Mouse (Mus musculus) forebrain, embryonic 12.5 days (tissue): ENCODE data around the gene Tead3. TPM values are rescaled to one million over a fixed set of nuclear protein-coding genes. Genes with fewer than 3 reads are reported as not detected.
A peak's percentile ranks its signal among the peaks of the same experiment; 100 is the strongest.
"Not testable (repeated sequence)": the region's sequence is repeated elsewhere in the genome, so short reads cannot be mapped to it uniquely, and the experiment has no call there.

Experiments
- ATAC-seq: fragments of 200-750 bp; cut with Nextera tagmentation; 2 replicates; pipeline ENCODE4 v1.8.0; 2017; ENCODE audit warnings: moderate TSS enrichment; ENCODE audit not compliant: low FRiP score
- H3K27ac ChIP-seq: fragments of 300-500 bp; sonication (generic); 2 replicates; pipeline ENCODE4 v1.5.1; 2016; ENCODE audit warnings: mild to moderate bottlenecking
- H3K27me3 ChIP-seq: fragments of 300-500 bp; sonication (generic); 2 replicates; pipeline ENCODE4 v1.6.1; 2016; ENCODE audit warnings: mild to moderate bottlenecking
- H3K36me3 ChIP-seq: fragments of 300-500 bp; sonication (generic); replicated peaks from 2 replicates; pipeline ENCODE4 v1.6.1; 2016; ENCODE audit warnings: mild to moderate bottlenecking
- H3K4me1 ChIP-seq: fragments of 300-500 bp; sonication (generic); 2 replicates; pipeline ENCODE4 v1.6.1; 2016
- H3K4me2 ChIP-seq: fragments of 300-500 bp; sonication (generic); 2 replicates; pipeline ENCODE4 v1.6.1; 2016; ENCODE audit warnings: mild to moderate bottlenecking, moderate library complexity
- H3K4me3 ChIP-seq: fragments of 300-500 bp; sonication (generic); replicated peaks from 2 replicates; pipeline ENCODE4 v1.5.1; 2016; ENCODE audit warnings: mild to moderate bottlenecking
- H3K9ac ChIP-seq: fragments of 300-500 bp; sonication (generic); 2 replicates; pipeline ENCODE4 v1.6.1; 2016; ENCODE audit warnings: mild to moderate bottlenecking
- H3K9me3 ChIP-seq: fragments of 300-500 bp; sonication (generic); 2 replicates; pipeline ENCODE4 v1.6.1; 2016
- WGBS: fragments of 180-500 bp; shearing (Covaris S2); methylation state at CpG from one replicate; pipeline ENCODE4 v1.1.7; 2016; 5-methylcytosine and 5-hydroxymethylcytosine counted together
- polyA plus RNA-seq: library from polyadenylated mRNA; unstranded; fragments of >200 nt; fragmentation: Nextera tagmentation; extraction: Ambion mirVana; gene quantifications from 2 replicates; pipeline ENCODE4 v1.2.1, GENCODE M21; 2016

Tead3 gene
- polyA plus RNA-seq, 1 experiment from 2014 or later, result 5.1 TPM

- no peaks in the 10 kb centered on the region for H3K27me3 ChIP-seq
- H3K4me3 ChIP-seq, result no peak overlapping the region
- 82% methylated on average over 3 of the region's 3 CpGs for WGBS
- peaks cover 21% of the 10 kb centered on the region for H3K4me1 ChIP-seq
- peaks cover 6% of the 10 kb centered on the region; the same call in 1 of the 2 replicates for H3K9me3 ChIP-seq
- no peak overlapping the region for H3K4me2 ChIP-seq
- H3K27ac ChIP-seq, result no peak overlapping the region
- no peak for ATAC-seq
- H3K9ac ChIP-seq, result no peak overlapping the region
- peaks cover 50% of the 10 kb centered on the region for H3K36me3 ChIP-seq
These were observed 23.7 kb downstream of the Tead3 start for GRCm38 (mm10) chr17:28326951-28327350.

- H3K36me3 ChIP-seq, result peaks cover 41% of the 10 kb centered on the region
- 93% methylated on average over 8 of the region's 8 CpGs for WGBS
These were observed 24.9 kb downstream of the Tead3 start for GRCm38 (mm10) chr17:28325751-28326150.

GRCm38 (mm10) chr17:28324416-28324815 is 26.2 kb downstream of the Tead3 start:
- not testable (repeated sequence) for H3K4me2 ChIP-seq, H3K27me3 ChIP-seq, ATAC-seq, H3K4me3 ChIP-seq, H3K27ac ChIP-seq, H3K9ac ChIP-seq, H3K9me3 ChIP-seq
- WGBS, result 93% methylated on average over 7 of the region's 7 CpGs
- Histone ChIP-seq H3K36me3 (peaks cover 34% of the 10 kb centered on the region), H3K4me1 (peaks cover 13% of the 10 kb centered on the region)

More at GRCm38 (mm10) chr17:28325751-28326150, 24.9 kb downstream of the Tead3 start:
- Histone ChIP-seq H3K27me3 (no peaks in the 10 kb centered on the region), H3K9ac (no peak overlapping the region), H3K27ac (no peak overlapping the region), H3K4me1 (peaks cover 21% of the 10 kb centered on the region), H3K9me3 (peaks cover 6% of the 10 kb centered on the region; the same call in 1 of the 2 replicates), H3K4me2 (no peak overlapping the region), H3K4me3 (no peak overlapping the region)
- ATAC-seq, result no peak

DNA sequence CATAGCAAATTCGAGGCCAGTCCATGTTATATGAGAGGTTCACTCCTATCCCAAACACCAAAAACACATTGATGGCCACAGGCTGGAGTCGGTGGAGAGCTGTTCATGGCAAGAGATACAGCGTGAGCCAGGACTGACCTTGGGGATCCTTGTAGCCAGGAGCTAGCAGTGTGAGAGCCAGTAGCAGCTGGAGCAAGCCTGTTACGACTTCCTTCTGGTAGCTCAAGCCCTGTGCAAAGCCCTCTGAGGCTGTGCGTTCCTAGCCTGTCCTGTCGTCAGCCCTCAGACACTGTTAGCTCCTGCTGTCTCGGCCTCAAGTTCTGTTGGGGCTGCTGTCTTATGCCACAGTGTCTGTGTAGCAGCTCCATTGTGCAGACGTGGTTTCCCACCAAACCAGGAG is 26.8 kb downstream of the Tead3 start:
- H3K4me3 ChIP-seq, result no peak overlapping the region

GRCm38 (mm10) chr17:28321700-28322099 is 28.9 kb downstream of the Tead3 start:
- H3K27ac ChIP-seq, result no peak overlapping the region
- no peaks in the 10 kb centered on the region for H3K4me1 ChIP-seq
- no peak overlapping the region for H3K9ac ChIP-seq
- no peak overlapping the region for H3K4me3 ChIP-seq
- ATAC-seq, result no peak
- WGBS, result 94% methylated on average over 4 of the region's 4 CpGs
- peaks cover 6% of the 10 kb centered on the region; the same call in 1 of the 2 replicates for H3K9me3 ChIP-seq
- H3K4me2 ChIP-seq, result no peak overlapping the region
- peaks cover 52% of the 10 kb centered on the region for H3K36me3 ChIP-seq
- H3K27me3 ChIP-seq, result no peaks in the 10 kb centered on the region

More for the DNA sequence above, 26.8 kb downstream of the Tead3 start:
- 92% methylated on average over 8 of the region's 8 CpGs for WGBS
- peaks cover 8% of the 10 kb centered on the region for H3K4me1 ChIP-seq
- peaks cover 6% of the 10 kb centered on the region; the same call in 1 of the 2 replicates for H3K9me3 ChIP-seq
- H3K4me2 ChIP-seq, result no peak overlapping the region
- H3K27ac ChIP-seq, result no peak overlapping the region
- H3K36me3 ChIP-seq, result peaks cover 37% of the 10 kb centered on the region
- no peak for ATAC-seq
- no peaks in the 10 kb centered on the region for H3K27me3 ChIP-seq
- H3K9ac ChIP-seq, result no peak overlapping the region

GRCm38 (mm10) chr17:28317725-28318124 is 32.9 kb downstream of the Tead3 start:
- no peak overlapping the region for H3K9ac ChIP-seq
- no peaks in the 10 kb centered on the region for H3K27me3 ChIP-seq
- no peak for ATAC-seq
- H3K4me2 ChIP-seq, result no peak overlapping the region
- no peak overlapping the region for H3K4me3 ChIP-seq
- 90% methylated on average over 9 of the region's 9 CpGs for WGBS
- H3K36me3 ChIP-seq, result peaks cover 37% of the 10 kb centered on the region
- no peaks in the 10 kb centered on the region for H3K9me3 ChIP-seq
- peaks cover 18% of the 10 kb centered on the region for H3K4me1 ChIP-seq
- no peak overlapping the region for H3K27ac ChIP-seq

DNA sequence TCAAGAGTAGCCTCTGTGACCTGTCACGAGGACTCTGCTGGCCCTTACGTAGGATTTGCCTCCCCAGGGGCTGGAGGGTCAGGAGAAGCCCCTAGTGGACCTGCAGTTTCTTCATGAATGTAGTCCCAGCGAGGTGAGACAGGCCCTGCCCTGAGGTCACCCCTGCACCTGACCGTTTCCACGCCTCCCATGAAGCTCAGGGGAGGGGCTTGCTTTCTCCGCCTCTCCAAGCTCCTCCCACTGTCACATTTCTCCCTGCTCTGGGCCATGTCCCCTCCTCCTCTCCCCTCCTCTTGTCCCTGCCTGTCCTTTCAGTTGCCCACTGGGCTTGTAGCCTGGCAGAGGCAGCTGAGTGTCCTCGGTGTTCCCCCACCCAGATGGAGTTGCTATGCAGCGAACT is 33.5 kb downstream of the Tead3 start:
- no peak for ATAC-seq
- Histone ChIP-seq H3K27me3 (no peaks in the 10 kb centered on the region), H3K4me1 (peaks cover 20% of the 10 kb centered on the region), H3K27ac (no peak overlapping the region), H3K9me3 (no peaks in the 10 kb centered on the region), H3K4me3 (no peak overlapping the region), H3K36me3 (peaks cover 32% of the 10 kb centered on the region), H3K4me2 (no peak overlapping the region), H3K9ac (no peak overlapping the region)
- WGBS, result 57% methylated on average over 8 of the region's 8 CpGs

DNA sequence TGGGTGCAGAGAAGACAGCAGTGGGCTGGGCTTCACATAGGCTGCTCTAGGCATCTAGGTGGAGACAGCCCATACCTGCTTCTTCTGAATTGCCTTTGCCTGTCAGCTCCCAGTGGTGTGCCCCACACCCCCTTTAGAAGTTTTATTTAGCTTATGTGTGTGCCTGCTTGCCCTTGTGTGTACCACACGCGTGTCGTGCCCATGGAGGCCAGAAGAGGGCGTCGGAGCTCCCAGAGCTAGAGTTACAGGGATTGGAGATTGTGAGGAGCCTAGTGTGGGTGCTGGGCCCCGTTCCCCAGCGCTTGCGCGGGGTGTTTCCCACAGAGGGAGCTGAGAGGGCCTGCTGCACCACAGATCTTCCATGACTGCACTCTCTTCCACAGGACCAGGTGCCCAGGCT is 34.1 kb downstream of the Tead3 start:
- Histone ChIP-seq H3K27ac (no peak overlapping the region), H3K9me3 (no peaks in the 10 kb centered on the region), H3K9ac (no peak overlapping the region), H3K36me3 (peaks cover 32% of the 10 kb centered on the region), H3K4me3 (no peak overlapping the region), H3K27me3 (no peaks in the 10 kb centered on the region), H3K4me2 (no peak overlapping the region), H3K4me1 (peaks cover 20% of the 10 kb centered on the region)
- WGBS, result 91% methylated on average over 9 of the region's 9 CpGs
- no peak for ATAC-seq

DNA sequence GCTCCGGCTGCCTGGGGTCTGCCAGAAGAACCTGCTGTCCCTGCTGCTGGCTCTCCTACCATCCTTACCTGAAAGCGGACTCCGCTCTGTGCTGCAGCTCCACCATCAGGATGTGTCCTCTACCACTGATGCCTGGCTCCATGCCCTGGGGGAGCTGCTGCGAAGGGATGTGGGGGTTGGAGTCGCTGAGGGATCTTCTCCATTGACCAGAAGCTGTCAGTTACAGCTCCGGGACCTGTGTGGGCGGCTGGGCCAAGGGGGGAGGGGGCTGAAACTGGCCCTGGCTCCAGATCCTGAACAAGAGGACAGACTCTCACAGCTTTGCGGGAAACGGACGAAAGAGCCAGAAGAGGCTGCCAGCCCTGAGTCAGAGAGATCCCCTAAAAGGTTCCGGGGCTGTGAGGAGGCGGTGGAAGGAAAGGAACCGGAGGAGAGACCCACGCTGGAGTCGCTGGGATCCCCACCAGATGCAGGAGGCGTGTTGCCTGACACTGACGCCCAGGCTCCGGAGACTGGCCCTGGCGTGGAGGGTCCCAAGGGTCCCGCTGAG is 34.9 kb downstream of the Tead3 start:
- no peak overlapping the region for H3K4me2 ChIP-seq
- ATAC-seq, result no peak
- H3K27ac ChIP-seq, result no peak overlapping the region
- H3K9ac ChIP-seq, result no peak overlapping the region; the same call in 1 of the 2 replicates
- H3K27me3 ChIP-seq, result no peaks in the 10 kb centered on the region
- peaks cover 32% of the 10 kb centered on the region for H3K36me3 ChIP-seq
- peaks cover 20% of the 10 kb centered on the region for H3K4me1 ChIP-seq
- 86% methylated on average over 20 of the region's 20 CpGs for WGBS
- H3K9me3 ChIP-seq, result no peaks in the 10 kb centered on the region
- no peak overlapping the region for H3K4me3 ChIP-seq

DNA sequence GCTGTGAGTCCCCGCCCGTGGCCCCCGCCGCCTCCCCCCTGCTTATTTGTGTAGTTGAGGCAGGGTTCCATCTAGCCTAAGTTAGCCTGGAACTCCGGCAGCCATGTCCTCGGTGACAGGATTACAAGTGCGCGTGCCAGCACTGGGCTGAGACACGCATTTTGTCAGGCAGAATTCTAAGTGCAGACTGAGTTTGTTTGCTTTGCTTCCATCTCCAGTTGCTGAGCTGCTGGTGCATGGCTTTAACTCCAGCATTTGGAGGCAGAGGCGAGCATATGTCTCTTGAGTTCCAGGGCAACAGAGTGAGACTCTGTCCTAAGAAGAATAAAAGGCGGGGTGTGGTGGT is 36.8 kb downstream of the Tead3 start:
- Histone ChIP-seq H3K36me3 (peaks cover 24% of the 10 kb centered on the region), H3K4me3 (peak overlapping the region; percentile 87), H3K9me3 (no peaks in the 10 kb centered on the region), H3K4me1 (peaks cover 20% of the 10 kb centered on the region), H3K27me3 (no peaks in the 10 kb centered on the region), H3K9ac (peak overlapping the region; percentile 93), H3K27ac (peak overlapping the region; percentile 86), H3K4me2 (peak overlapping the region; percentile 95)
- WGBS, result 3% methylated on average over 11 of the region's 11 CpGs
- ATAC-seq, result peak; percentile 45

DNA sequence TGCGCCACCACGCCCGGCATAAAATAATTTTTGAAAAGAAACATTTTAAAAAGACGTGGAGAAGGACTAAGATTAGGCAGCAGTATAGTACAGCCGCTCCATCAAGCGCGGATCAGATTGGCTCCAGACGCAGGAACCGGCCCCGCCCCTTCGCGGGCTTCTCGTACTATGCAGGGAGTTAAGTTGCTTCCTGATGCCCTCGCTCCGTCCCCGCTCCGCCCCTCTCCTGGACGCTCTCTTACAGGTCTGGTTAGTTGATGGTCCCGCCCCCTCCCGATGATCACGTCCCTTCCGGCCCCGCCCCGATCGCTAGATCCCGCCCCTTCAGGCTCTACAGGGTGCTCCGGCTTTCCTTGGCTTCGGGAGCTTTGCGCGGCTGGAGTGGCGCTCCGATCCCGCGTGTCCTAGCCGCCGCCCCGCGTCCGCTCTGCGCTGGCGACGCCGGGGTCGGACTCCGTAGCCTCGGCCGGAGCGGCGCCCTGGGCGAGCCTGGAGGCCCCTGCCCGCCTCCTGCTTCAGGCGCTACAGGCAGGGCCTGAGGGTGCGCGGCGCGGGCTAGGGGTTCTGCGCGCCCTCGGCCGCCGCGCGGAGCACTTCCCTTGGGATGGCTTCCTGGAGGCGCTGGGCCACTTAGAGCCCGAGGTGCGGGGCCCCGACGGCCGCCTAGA is 37.3 kb downstream of the Tead3 start, which contains the start of gene Fance:
TSS of gene Fance (plus strand) at position 308 of the 668 bp plus-strand sequence.
- ATAC-seq, result peak; percentile 98
- H3K4me1 ChIP-seq, result peaks cover 24% of the 10 kb centered on the region
- under 1% methylated on average over 65 of the region's 69 CpGs for WGBS
- no peaks in the 10 kb centered on the region for H3K9me3 ChIP-seq
- peak within 1 kb of the TSS; percentile 95 for H3K4me2 ChIP-seq
- peak within 1 kb of the TSS; percentile 86 for H3K27ac ChIP-seq
- no peaks in the 10 kb centered on the region for H3K27me3 ChIP-seq
- peak within 1 kb of the TSS; percentile 87 for H3K4me3 ChIP-seq
- H3K36me3 ChIP-seq, result peaks cover 20% of the 10 kb centered on the region
- peak within 1 kb of the TSS; percentile 93 for H3K9ac ChIP-seq

DNA sequence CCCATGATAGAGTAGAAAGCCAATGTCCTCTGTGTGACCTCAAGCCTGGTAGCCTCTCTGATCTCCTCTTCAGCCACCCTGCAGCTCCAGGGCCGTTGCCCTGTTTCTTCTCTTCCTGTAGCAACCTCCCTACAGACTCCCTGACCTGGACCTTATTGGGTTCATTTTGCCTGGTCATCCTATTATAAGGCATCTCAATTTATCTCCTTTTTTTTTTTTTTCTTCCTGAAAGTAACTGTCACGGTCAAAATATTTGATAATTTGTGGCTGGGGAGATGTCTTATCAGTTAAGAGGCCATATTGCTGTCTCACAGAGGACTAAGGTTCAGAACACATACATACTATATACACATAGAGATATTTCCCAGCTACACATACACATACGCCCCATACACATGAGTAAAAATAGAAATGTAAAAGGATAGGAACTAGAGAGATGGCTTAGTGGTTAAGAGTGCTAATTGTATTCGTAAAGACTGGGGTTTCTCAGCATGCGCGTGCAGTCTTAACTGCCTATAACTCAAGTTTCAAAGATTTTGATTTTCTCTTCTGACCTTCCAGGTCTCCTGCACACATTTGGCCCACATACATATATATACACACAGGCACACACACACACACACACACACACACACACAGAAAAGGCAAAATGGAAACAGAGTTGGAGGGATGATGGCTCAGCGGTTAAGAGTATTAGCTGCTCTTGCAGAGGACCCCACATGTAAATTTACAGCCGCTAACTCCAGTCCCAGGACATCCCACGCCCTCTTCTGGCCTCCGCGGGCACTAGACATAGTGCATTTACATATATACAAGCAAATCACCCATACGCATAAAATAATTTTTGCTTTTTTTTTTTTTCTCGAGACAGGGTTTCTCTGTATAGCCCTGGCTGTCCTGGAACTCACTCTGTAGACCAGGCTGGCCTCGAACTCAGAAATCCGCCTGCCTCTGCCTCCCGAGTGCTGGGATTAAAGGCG is 38.1 kb downstream of the Tead3 start:
- no peaks in the 10 kb centered on the region for H3K9me3 ChIP-seq
- ATAC-seq, result peak; percentile 27
- H3K27me3 ChIP-seq, result peaks cover 2% of the 10 kb centered on the region; the same call in 1 of the 2 replicates
- H3K4me2 ChIP-seq, result peak overlapping the region; percentile 95
- peaks cover 25% of the 10 kb centered on the region for H3K4me1 ChIP-seq
- no peak overlapping the region for H3K27ac ChIP-seq
- peak overlapping the region; percentile 87 for H3K4me3 ChIP-seq
- H3K36me3 ChIP-seq, result peaks cover 16% of the 10 kb centered on the region
- peak overlapping the region; percentile 25; the same call in 1 of the 2 replicates for H3K9ac ChIP-seq
- 25% methylated on average over 17 of the region's 17 CpGs for WGBS
